ENCODE assay signal across 9 mouse cellular contexts in the genomic region with DNA sequence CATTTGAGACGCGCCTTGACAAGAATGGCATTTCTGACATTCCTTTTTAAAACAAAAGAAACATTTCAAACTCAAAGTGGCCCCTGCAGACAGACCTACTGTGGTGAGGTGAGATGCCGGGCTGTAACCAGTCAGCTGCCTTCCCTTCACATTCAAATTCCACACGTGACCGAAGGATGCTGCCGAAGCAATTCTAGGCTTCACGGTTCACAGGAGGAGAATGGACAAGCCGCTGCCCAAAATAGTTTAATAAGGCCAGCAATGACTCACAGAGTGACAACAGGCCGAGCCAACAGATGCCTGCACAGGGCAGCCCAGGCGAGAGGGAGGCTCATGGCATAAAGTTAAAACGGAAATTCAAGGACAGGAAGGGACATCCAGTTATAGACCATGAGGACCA. TPM values are rescaled to one million over a fixed set of nuclear protein-coding genes. Genes with fewer than 3 reads are reported as not detected.
A peak's percentile ranks its signal among the peaks of the same experiment; 100 is the strongest.
DNase-seq lines count a peak whose midpoint lies in the region; ATAC-seq and TF ChIP-seq lines count a peak whose summit lies in the region.
"Had no signal": no experiment of that assay in that cellular context is flagged by ENCODE, and none has a peak within 500 bp of the region (broad histone marks: within the 10 kb centered on the region; RNA-seq: fewer than 3 reads in every experiment).

No protein-coding gene starts in this region.

- no peaks in the 10 kb centered on the region; the same call in 1 of the 2 replicates for H3K4me1 ChIP-seq in midbrain, postnatal 0 days (ENCODE audit: insufficient read depth, low read length)
- no peaks in the 10 kb centered on the region for H3K4me1 ChIP-seq in midbrain, embryonic 14.5 days (ENCODE audit: control insufficient read depth, insufficient read depth, low read length)

- TF ChIP-seq CTCF in midbrain, postnatal 0 days (IDR thresholded peaks at IDR 0.05) = no peak

- H3K36me3 ChIP-seq in midbrain, postnatal 0 days (ENCODE audit: insufficient read depth, low read length) = no peaks in the 10 kb centered on the region
- H3K36me3 ChIP-seq in midbrain, embryonic 14.5 days (ENCODE audit: control insufficient read depth, insufficient read depth, low read length) = no peaks in the 10 kb centered on the region
- H3K36me3 ChIP-seq: embryonic facial prominence, embryonic 15.5 days had no signal

- peak; percentile 9 for DNase-seq in midbrain, postnatal 0 days (ENCODE audit: low spot score)
- no peak for DNase-seq in midbrain, embryonic 14.5 days
- DNase-seq in cerebellum, postnatal 36 days = peak; percentile 63 to 64
- peak; percentile 78 to 80 for DNase-seq in heart, postnatal 10 days
- peak; percentile 76 for DNase-seq in retina, postnatal 1 day
- no peak for DNase-seq in layer of hippocampus, adult 11-12 months (ENCODE audit: low spot score)
- DNase-seq in urinary bladder, adult 2 months (ENCODE audit: low spot score) = no peak
- DNase-seq in natural killer cell, adult 2 months (ENCODE audit: low spot score in 2 of 2) = no peak

- intact Hi-C loops in heart, postnatal 10 days (cut with DNase I) = no loop called here

- 63% methylated on average over 11 of the region's 11 CpGs for WGBS in midbrain, postnatal 0 days
- 50% methylated on average over 11 of the region's 11 CpGs for WGBS in midbrain, embryonic 14.5 days

- H3K9ac ChIP-seq in midbrain, postnatal 0 days (replicated peaks; ENCODE audit: low read length, poor library complexity, severe bottlenecking) = no peak overlapping the region
- H3K9ac ChIP-seq in midbrain, embryonic 14.5 days (replicated peaks; ENCODE audit: low read length) = no peak overlapping the region
- H3K9ac ChIP-seq: embryonic facial prominence, embryonic 15.5 days had no signal

- no peak overlapping the region for H3K4me2 ChIP-seq in midbrain, postnatal 0 days (ENCODE audit: low read depth, low read length, poor library complexity, severe bottlenecking)
- H3K4me2 ChIP-seq in midbrain, embryonic 14.5 days (ENCODE audit: low read length) = no peak overlapping the region
- H3K4me2 ChIP-seq: embryonic facial prominence, embryonic 15.5 days had no signal

- no peaks in the 10 kb centered on the region for H3K27me3 ChIP-seq in midbrain, postnatal 0 days (ENCODE audit: insufficient read depth, low read length)
- no peaks in the 10 kb centered on the region for H3K27me3 ChIP-seq in midbrain, embryonic 14.5 days (ENCODE audit: control insufficient read depth, insufficient read depth, low read length)
- H3K27me3 ChIP-seq: embryonic facial prominence, embryonic 15.5 days had no signal

- no peak for ATAC-seq in midbrain, postnatal 0 days (ENCODE audit: low FRiP score)
- ATAC-seq in midbrain, embryonic 14.5 days (ENCODE audit: low FRiP score, low TSS enrichment) = no peak

- no peak overlapping the region for H3K4me3 ChIP-seq in midbrain, postnatal 0 days (ENCODE audit: low read depth, low read length)
- H3K4me3 ChIP-seq in midbrain, embryonic 14.5 days (replicated peaks; ENCODE audit: low read depth, low read length) = no peak overlapping the region
- H3K4me3 ChIP-seq: embryonic facial prominence, embryonic 15.5 days had no signal

- no peaks in the 10 kb centered on the region for H3K9me3 ChIP-seq in midbrain, postnatal 0 days (ENCODE audit: low read length)
- no peaks in the 10 kb centered on the region for H3K9me3 ChIP-seq in midbrain, embryonic 14.5 days (ENCODE audit: control insufficient read depth, low read length)
- H3K9me3 ChIP-seq: embryonic facial prominence, embryonic 15.5 days had no signal

- H3K27ac ChIP-seq in midbrain, postnatal 0 days (ENCODE audit: low read depth, low read length) = no peak overlapping the region
- no peak overlapping the region for H3K27ac ChIP-seq in midbrain, embryonic 14.5 days (replicated peaks; ENCODE audit: low read depth, low read length)
- H3K27ac ChIP-seq: embryonic facial prominence, embryonic 15.5 days had no signal

RNA-seq across cellular contexts. Expression of a gene that starts 51.3 kb away (rescaled TPM):
- 9.5 and 9.7 TPM in 2 replicates for total RNA-seq in midbrain, postnatal 0 days (2014; rRNA removed)
- 4.2 and 5.5 TPM in 2 replicates for polyA plus RNA-seq in midbrain, postnatal 0 days (2015; fragmentation: Nextera tagmentation; extraction: Ambion mirVana)
- polyA plus RNA-seq in midbrain, embryonic 14.5 days (2014; fragmentation: Nextera tagmentation; extraction: Ambion mirVana) = 4.2 and 5.5 TPM in 2 replicates
- 10 to 100 TPM; 31.8 to 33.0 TPM for total RNA-seq in heart, postnatal 10 days (2021)
- 54.8 and 61.4 TPM in 2 replicates for polyA plus RNA-seq in urinary bladder, adult 2 months (2012; rRNA removed)

Comparison
In these comparisons a context has a peak if more than half of its experiments do, and no peak if none do; other contexts are left out.
1. DNase-seq: peak in midbrain, postnatal 0 days (single experiment), cerebellum, postnatal 36 days (2 of 2), heart, postnatal 10 days (2 of 2) and retina, postnatal 1 day (single experiment); none in midbrain, embryonic 14.5 days (single experiment), layer of hippocampus, adult 11-12 months (single experiment), urinary bladder, adult 2 months (single experiment) and natural killer cell, adult 2 months (0 of 2).